Mouse (Mus musculus) liver, adult 2 months (tissue): Measurements from ENCODE around the gene Gm21209. TPM values are rescaled to one million over a fixed set of nuclear protein-coding genes. Genes with fewer than 3 reads are reported as not detected.
"Not testable (repeated sequence)": the region's sequence is repeated elsewhere in the genome, so short reads cannot be mapped to it uniquely, and the experiment has no call there.

Source experiments
- DNase-seq: peaks from one replicate; pipeline ENCODE4 v3.0.0-alpha.2; 2011; ENCODE audit warnings: low read depth, low spot score; ENCODE audit errors: extremely low read depth
- H3K27ac ChIP-seq: fragments of 200-500 bp; replicated peaks from 2 replicates; pipeline ENCODE4 v1.5.1; 2012; ENCODE audit warnings: low read depth, mild to moderate bottlenecking, control low read depth, inconsistent platforms, low read length; ENCODE audit not compliant: insufficient read depth
- H3K27me3 ChIP-seq: fragments of 200-500 bp; 2 replicates; pipeline ENCODE4 v1.6.1; 2012; ENCODE audit warnings: mild to moderate bottlenecking, moderate library complexity, low read length, inconsistent platforms; ENCODE audit not compliant: control insufficient read depth, insufficient read depth
- H3K36me3 ChIP-seq: fragments of 200-500 bp; 2 replicates; pipeline ENCODE4 v1.6.1; 2012; ENCODE audit warnings: low read length, inconsistent platforms; ENCODE audit not compliant: control insufficient read depth, insufficient read depth
- H3K4me1 ChIP-seq: fragments of 200-500 bp; 2 replicates; pipeline ENCODE4 v1.6.1; 2011; ENCODE audit warnings: low read length; ENCODE audit not compliant: control insufficient read depth, insufficient read depth
- H3K4me3 ChIP-seq: fragments of 200-500 bp; 2 replicates; pipeline ENCODE4 v1.5.1; 2011; ENCODE audit warnings: low read depth, mild to moderate bottlenecking, control low read depth, low read length, moderate library complexity; ENCODE audit not compliant: insufficient read depth
- H3K79me2 ChIP-seq: fragments of 200-500 bp; 2 replicates; pipeline ENCODE4 v1.6.1; 2012; ENCODE audit warnings: inconsistent platforms, mild to moderate bottlenecking, low read length, moderate library complexity; ENCODE audit not compliant: control insufficient read depth, insufficient read depth
- H3K9ac ChIP-seq: fragments of 200-500 bp; 2 replicates; pipeline ENCODE4 v1.6.1; 2012; ENCODE audit warnings: low read depth, mild to moderate bottlenecking, control low read depth, inconsistent platforms, low read length
- WGBS: fragments of 180-500 bp; shearing (Covaris S2); methylation state at CpG from one replicate; pipeline ENCODE4 v1.1.7; 2018; 5-methylcytosine and 5-hydroxymethylcytosine counted together
- polyA plus RNA-seq: library from polyadenylated mRNA; depleted of rRNA; stranded (reverse); fragments of >200 nt; gene quantifications from 2 replicates; pipeline ENCODE4 v1.2.3, GENCODE M21; 2012; rRNA removed
- total RNA-seq: library from RNA; depleted of rRNA; stranded (reverse); fragments of >200 nt; gene quantifications from 2 replicates; pipeline ENCODE4 v1.2.3, GENCODE M21; 2014; rRNA removed

Gene Gm21209
- total RNA-seq (not detected in 2 replicates), polyA plus RNA-seq (not detected in 2 replicates)

- H3K27ac ChIP-seq, H3K27me3 ChIP-seq, H3K4me1 ChIP-seq, H3K79me2 ChIP-seq, DNase-seq, H3K36me3 ChIP-seq, H3K9ac ChIP-seq, H3K4me3 ChIP-seq: not testable (repeated sequence)
- WGBS = no CpG with 5 or more reads among the region's 6 CpGs
Observed at GRCm38 (mm10) chrY:49570856-49571255, at the start of gene Gm21209. Gm21209 (plus strand) TSS chrY:49571156.
